Mouse (Mus musculus): ENCODE results near the gene BC034090. TPM values are rescaled to one million over a fixed set of nuclear protein-coding genes. Genes with fewer than 3 reads are reported as not detected.
A peak's percentile ranks its signal among the peaks of the same experiment; 100 is the strongest.

Gene BC034090
- polyA plus RNA-seq, 1 experiment, result 13.1 TPM

GRCm38 (mm10) chr1:155233378-155233777 is 10.9 kb downstream of the BC034090 start:
- no peak overlapping the region for H3K4me3 ChIP-seq (ENCODE audit: control insufficient read depth, insufficient read depth, low read length)
- DNase-seq, result no peak
- no peaks in the 10 kb centered on the region for H3K36me3 ChIP-seq (ENCODE audit: control insufficient read depth, insufficient read depth, low read length)
- no peak for TF ChIP-seq POLR2A (IDR thresholded peaks at IDR 0.05; ENCODE audit: control insufficient read depth, extremely low read depth, insufficient read depth, low read length, poor library complexity)
- no peak for TF ChIP-seq CTCF (IDR thresholded peaks at IDR 0.05; ENCODE audit: borderline replicate concordance, control insufficient read depth, extremely low read depth, insufficient read depth, low read length, poor library complexity)
- no peaks in the 10 kb centered on the region for H3K27me3 ChIP-seq (ENCODE audit: control insufficient read depth, insufficient read depth, low read length)
- H3K4me1 ChIP-seq (replicated peaks; ENCODE audit: control insufficient read depth, insufficient read depth, low read length), result peaks cover 17% of the 10 kb centered on the region
- WGBS, result 53% methylated on average over 9 of the region's 9 CpGs
- peak overlapping the region; percentile 34; the same call in 1 of the 2 replicates for H3K27ac ChIP-seq (ENCODE audit: control insufficient read depth, insufficient read depth, low read length)

- TF ChIP-seq CTCF (IDR thresholded peaks at IDR 0.05; ENCODE audit: borderline replicate concordance, control insufficient read depth, extremely low read depth, insufficient read depth, low read length, poor library complexity), result no peak
- no peak for TF ChIP-seq POLR2A (IDR thresholded peaks at IDR 0.05; ENCODE audit: control insufficient read depth, extremely low read depth, insufficient read depth, low read length, poor library complexity)
- no peak for DNase-seq
- peaks cover 17% of the 10 kb centered on the region for H3K4me1 ChIP-seq (replicated peaks; ENCODE audit: control insufficient read depth, insufficient read depth, low read length)
- H3K27me3 ChIP-seq (ENCODE audit: control insufficient read depth, insufficient read depth, low read length), result no peaks in the 10 kb centered on the region
- WGBS, result 77% methylated on average over 6 of the region's 6 CpGs
- no peak overlapping the region for H3K27ac ChIP-seq (ENCODE audit: control insufficient read depth, insufficient read depth, low read length)
- H3K4me3 ChIP-seq (ENCODE audit: control insufficient read depth, insufficient read depth, low read length), result no peak overlapping the region
- no peaks in the 10 kb centered on the region for H3K36me3 ChIP-seq (ENCODE audit: control insufficient read depth, insufficient read depth, low read length)
These were observed 11.5 kb downstream of the BC034090 start for GRCm38 (mm10) chr1:155232786-155233185.

GRCm38 (mm10) chr1:155232385-155232784 is 11.9 kb downstream of the BC034090 start:
- TF ChIP-seq CTCF (IDR thresholded peaks at IDR 0.05; ENCODE audit: borderline replicate concordance, control insufficient read depth, extremely low read depth, insufficient read depth, low read length, poor library complexity) (no peak), POLR2A (IDR thresholded peaks at IDR 0.05; ENCODE audit: control insufficient read depth, extremely low read depth, insufficient read depth, low read length, poor library complexity) (no peak)
- no peak for DNase-seq
- 95% methylated on average over 12 of the region's 12 CpGs for WGBS
- Histone ChIP-seq H3K4me3 (ENCODE audit: control insufficient read depth, insufficient read depth, low read length) (no peak overlapping the region), H3K27me3 (ENCODE audit: control insufficient read depth, insufficient read depth, low read length) (no peaks in the 10 kb centered on the region), H3K27ac (ENCODE audit: control insufficient read depth, insufficient read depth, low read length) (no peak overlapping the region), H3K4me1 (replicated peaks; ENCODE audit: control insufficient read depth, insufficient read depth, low read length) (peaks cover 21% of the 10 kb centered on the region), H3K36me3 (ENCODE audit: control insufficient read depth, insufficient read depth, low read length) (no peaks in the 10 kb centered on the region)

- Histone ChIP-seq H3K36me3 (ENCODE audit: control insufficient read depth, insufficient read depth, low read length) (no peaks in the 10 kb centered on the region), H3K27ac (ENCODE audit: control insufficient read depth, insufficient read depth, low read length) (no peak overlapping the region), H3K4me3 (ENCODE audit: control insufficient read depth, insufficient read depth, low read length) (no peak overlapping the region), H3K4me1 (replicated peaks; ENCODE audit: control insufficient read depth, insufficient read depth, low read length) (peaks cover 29% of the 10 kb centered on the region), H3K27me3 (ENCODE audit: control insufficient read depth, insufficient read depth, low read length) (no peaks in the 10 kb centered on the region)
- WGBS, result 95% methylated on average over 14 of the region's 14 CpGs
- no peak for TF ChIP-seq POLR2A (IDR thresholded peaks at IDR 0.05; ENCODE audit: control insufficient read depth, extremely low read depth, insufficient read depth, low read length, poor library complexity)
- no peak for TF ChIP-seq CTCF (IDR thresholded peaks at IDR 0.05; ENCODE audit: borderline replicate concordance, control insufficient read depth, extremely low read depth, insufficient read depth, low read length, poor library complexity)
- no peak for DNase-seq
These were observed 14.5 kb downstream of the BC034090 start for GRCm38 (mm10) chr1:155229464-155230411.

- DNase-seq, result peak; percentile 80
- H3K36me3 ChIP-seq (ENCODE audit: control insufficient read depth, insufficient read depth, low read length), result no peaks in the 10 kb centered on the region
- peaks cover 49% of the 10 kb centered on the region for H3K4me1 ChIP-seq (replicated peaks; ENCODE audit: control insufficient read depth, insufficient read depth, low read length)
- H3K27ac ChIP-seq (ENCODE audit: control insufficient read depth, insufficient read depth, low read length), result no peak overlapping the region; the same call in 1 of the 2 replicates
- TF ChIP-seq CTCF (IDR thresholded peaks at IDR 0.05; ENCODE audit: borderline replicate concordance, control insufficient read depth, extremely low read depth, insufficient read depth, low read length, poor library complexity) (peak; percentile 93; the same call in 1 of the 2 replicates), POLR2A (IDR thresholded peaks at IDR 0.05; ENCODE audit: control insufficient read depth, extremely low read depth, insufficient read depth, low read length, poor library complexity) (0 out of 2 replicates have a peak, but pooled peaks have one; percentile 27)
- 5% methylated on average over 16 of the region's 16 CpGs for WGBS
- peak overlapping the region; percentile 47 for H3K4me3 ChIP-seq (ENCODE audit: control insufficient read depth, insufficient read depth, low read length)
- no peaks in the 10 kb centered on the region for H3K27me3 ChIP-seq (ENCODE audit: control insufficient read depth, insufficient read depth, low read length)
These were observed 20.2 kb downstream of the BC034090 start for GRCm38 (mm10) chr1:155223849-155224554.

- Histone ChIP-seq H3K4me1 (replicated peaks; ENCODE audit: control insufficient read depth, insufficient read depth, low read length) (peaks cover 50% of the 10 kb centered on the region), H3K36me3 (ENCODE audit: control insufficient read depth, insufficient read depth, low read length) (no peaks in the 10 kb centered on the region), H3K4me3 (ENCODE audit: control insufficient read depth, insufficient read depth, low read length) (peak overlapping the region; percentile 28), H3K27ac (ENCODE audit: control insufficient read depth, insufficient read depth, low read length) (peak overlapping the region; percentile 51), H3K27me3 (ENCODE audit: control insufficient read depth, insufficient read depth, low read length) (no peaks in the 10 kb centered on the region)
- WGBS, result 5% methylated on average over 6 of the region's 6 CpGs
- peak; percentile 46 for DNase-seq
- no peak for TF ChIP-seq CTCF (IDR thresholded peaks at IDR 0.05; ENCODE audit: borderline replicate concordance, control insufficient read depth, extremely low read depth, insufficient read depth, low read length, poor library complexity)
- TF ChIP-seq POLR2A (IDR thresholded peaks at IDR 0.05; ENCODE audit: control insufficient read depth, extremely low read depth, insufficient read depth, low read length, poor library complexity), result no peak
These were observed 21.2 kb downstream of the BC034090 start for GRCm38 (mm10) chr1:155223036-155223435.
